Mouse (Mus musculus): ENCODE results near the gene Galnt10.

DNA sequence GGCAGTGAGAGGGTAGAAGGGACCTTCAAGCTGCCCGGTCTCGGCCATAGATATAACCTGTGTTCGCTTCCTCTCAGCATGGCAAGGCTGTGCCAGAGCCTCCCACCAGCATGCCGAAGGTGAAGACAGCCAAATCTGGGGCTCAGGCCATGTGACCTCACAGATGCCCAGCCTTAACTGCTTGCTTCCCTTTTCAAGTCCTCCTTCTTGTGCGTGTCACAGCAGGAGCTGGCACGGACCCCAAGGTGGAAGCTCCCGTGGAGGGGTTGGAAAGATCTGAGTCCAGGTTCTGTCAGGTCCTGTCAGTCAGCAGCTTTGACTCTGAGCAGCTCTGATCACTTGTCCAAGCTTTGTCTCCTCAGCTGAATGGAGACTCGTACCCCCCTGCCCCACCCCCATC, 126.4 kb downstream of the Galnt10 start:
- TF ChIP-seq CTCF (IDR thresholded peaks at IDR 0.05) = no peak
- TF ChIP-seq EP300 (IDR thresholded peaks at IDR 0.05) = no peak

Data from lung, postnatal 0 days (tissue).